Mouse (Mus musculus) liver, embryonic 13.5 days (tissue): ENCODE measurements around the gene Madd. TPM values are rescaled to one million over a fixed set of nuclear protein-coding genes. Genes with fewer than 3 reads are reported as not detected.

Experiments
- ATAC-seq: fragments of 200-750 bp; cut with Nextera tagmentation; 2 replicates; pipeline ENCODE4 v1.8.0; 2017; ENCODE audit warnings: low read depth, mild to moderate bottlenecking, moderate number of reproducible peaks, moderate library complexity
- DNase-seq: peaks from one replicate; pipeline ENCODE4 v3.0.0; 2022
- H3K27ac ChIP-seq: fragments of 300-500 bp; sonication (generic); 2 replicates; pipeline ENCODE4 v1.5.1; 2015; ENCODE audit warnings: moderate library complexity, mild to moderate bottlenecking, inconsistent platforms
- H3K27me3 ChIP-seq: fragments of 300-500 bp; sonication (generic); 2 replicates; pipeline ENCODE4 v1.6.1; 2015; ENCODE audit warnings: mild to moderate bottlenecking, inconsistent platforms
- H3K36me3 ChIP-seq: fragments of 300-500 bp; sonication (generic); 2 replicates; pipeline ENCODE4 v1.6.1; 2015; ENCODE audit warnings: mild to moderate bottlenecking, inconsistent platforms
- H3K4me1 ChIP-seq: fragments of 300-500 bp; sonication (generic); replicated peaks from 2 replicates; pipeline ENCODE4 v1.6.1; 2015; ENCODE audit warnings: inconsistent platforms
- H3K4me2 ChIP-seq: fragments of 300-500 bp; sonication (generic); 2 replicates; pipeline ENCODE4 v1.6.1; 2015; ENCODE audit warnings: inconsistent platforms, mild to moderate bottlenecking, moderate library complexity
- H3K4me3 ChIP-seq: fragments of 300-500 bp; sonication (generic); replicated peaks from 2 replicates; pipeline ENCODE4 v1.5.1; 2015; ENCODE audit warnings: mild to moderate bottlenecking, inconsistent platforms
- H3K9ac ChIP-seq: fragments of 300-500 bp; sonication (generic); 2 replicates; pipeline ENCODE4 v1.6.1; 2015; ENCODE audit warnings: mild to moderate bottlenecking, inconsistent platforms
- H3K9me3 ChIP-seq: fragments of 300-500 bp; sonication (generic); replicated peaks from 2 replicates; pipeline ENCODE4 v1.6.1; 2016; ENCODE audit warnings: inconsistent platforms
- WGBS: fragments of 180-500 bp; shearing (Covaris S2); methylation state at CpG from one replicate; pipeline ENCODE4 v1.1.7; 2015; ENCODE audit not compliant: insufficient replicate concordance; 5-methylcytosine and 5-hydroxymethylcytosine counted together
- polyA plus RNA-seq: library from polyadenylated mRNA; unstranded; fragments of >200 nt; fragmentation: Nextera tagmentation; extraction: Ambion mirVana; gene quantifications from 2 replicates; pipeline ENCODE4 v1.2.1, GENCODE M21; 2015

Madd gene
- 7.4 and 8.4 TPM in 2 replicates for polyA plus RNA-seq

DNA sequence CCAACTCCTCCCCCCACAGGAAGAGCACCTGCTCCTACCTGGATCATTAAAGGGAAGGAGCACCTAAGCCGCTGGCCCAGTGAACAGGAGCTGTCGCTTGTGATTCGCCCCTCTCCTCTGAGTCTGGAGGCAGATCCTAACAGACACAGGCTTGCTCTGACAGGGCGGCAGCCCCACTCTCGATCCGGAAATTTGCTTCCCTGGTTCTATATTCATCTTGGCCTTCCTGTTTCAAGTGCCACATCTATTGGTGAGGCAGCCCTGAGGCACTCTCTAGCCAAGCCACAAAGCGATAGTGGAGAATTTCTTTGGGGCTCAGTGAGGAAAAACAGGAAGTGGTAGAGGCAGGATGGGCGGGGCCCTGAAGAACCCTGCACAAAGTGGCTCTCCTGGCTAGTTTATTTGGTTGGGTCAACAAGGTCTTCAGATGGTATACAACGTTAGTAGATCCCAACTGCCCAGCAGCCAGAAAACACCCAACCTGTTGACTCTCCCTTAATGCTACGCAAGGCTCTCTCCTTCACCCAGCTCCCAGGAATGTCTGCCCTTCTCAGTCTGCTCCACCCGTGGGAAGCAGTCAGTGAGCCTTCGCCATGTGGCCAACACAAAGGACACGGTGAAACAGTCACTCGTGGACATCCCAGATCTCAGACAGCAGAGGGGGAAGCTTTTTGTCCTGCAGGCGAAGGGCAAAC, at the start of gene Madd:
TSS of gene Madd (minus strand) at position 127 of the 695 bp plus-strand sequence.
- peaks cover 23% of the 10 kb centered on the region for H3K4me1 ChIP-seq
- DNase-seq (peak; percentile 56), ATAC-seq (peak; percentile 32)
- H3K36me3 ChIP-seq: no peaks in the 10 kb centered on the region
- peak within 1 kb of the TSS; percentile 94 for H3K4me3 ChIP-seq
- peak within 1 kb of the TSS; percentile 85 for H3K27ac ChIP-seq
- 24% methylated on average over 15 of the region's 15 CpGs for WGBS
- peak within 1 kb of the TSS; percentile 100 for H3K4me2 ChIP-seq
- H3K9ac ChIP-seq: peak within 1 kb of the TSS; percentile 87
- H3K27me3 ChIP-seq: no peaks in the 10 kb centered on the region
- no peaks in the 10 kb centered on the region for H3K9me3 ChIP-seq

DNA sequence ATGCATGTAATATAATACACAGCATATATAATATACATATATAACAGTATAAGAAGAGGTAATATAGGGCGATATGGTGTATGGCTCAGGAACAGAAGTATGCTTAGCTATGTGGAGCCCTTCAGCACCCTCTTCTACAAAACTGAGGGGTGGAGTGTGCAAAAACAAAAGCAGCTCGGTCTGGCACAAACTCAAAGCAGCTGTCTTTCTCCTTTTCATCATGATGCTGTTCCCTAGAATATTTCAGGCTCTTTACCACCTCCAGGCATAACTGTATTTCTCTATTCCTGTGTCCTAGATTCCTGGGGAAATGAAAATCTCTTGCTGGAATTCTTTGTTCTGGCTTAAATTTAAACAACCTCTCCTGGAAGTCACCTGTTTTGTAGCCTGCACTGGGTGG, 46.1 kb upstream of the Madd start:
- peaks cover 9% of the 10 kb centered on the region; the same call in 1 of the 2 replicates for H3K36me3 ChIP-seq
- H3K4me3 ChIP-seq: no peak overlapping the region
- no peaks in the 10 kb centered on the region for H3K4me1 ChIP-seq
- H3K27ac ChIP-seq: no peak overlapping the region
- no peak for DNase-seq
- ATAC-seq: no peak
- H3K4me2 ChIP-seq: no peak overlapping the region
- WGBS: 67% methylated on average over 2 of the region's 2 CpGs
- H3K27me3 ChIP-seq: no peaks in the 10 kb centered on the region
- H3K9me3 ChIP-seq: no peaks in the 10 kb centered on the region
- no peak overlapping the region for H3K9ac ChIP-seq

DNA sequence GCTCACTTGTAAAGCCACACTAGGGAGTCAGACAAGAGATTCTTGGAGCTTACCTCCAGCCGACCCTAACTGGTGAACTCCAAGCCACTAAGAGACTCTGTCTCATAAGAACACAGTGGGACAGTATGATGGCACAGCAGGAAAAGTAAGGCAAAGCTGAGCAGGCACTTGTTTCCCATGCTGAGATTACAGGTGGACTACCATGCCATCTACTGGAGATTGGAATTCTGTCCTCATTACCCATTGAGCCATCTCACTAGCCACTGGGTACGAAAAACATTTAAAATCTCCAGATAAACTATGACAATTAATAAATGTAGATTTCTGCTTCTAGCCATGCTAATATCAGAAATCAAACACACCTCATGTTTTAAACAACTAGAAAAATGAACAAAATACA, 40.0 kb upstream of the Madd start:
- H3K36me3 ChIP-seq: no peaks in the 10 kb centered on the region
- no peak overlapping the region for H3K4me3 ChIP-seq
- H3K9ac ChIP-seq: no peak overlapping the region
- H3K27ac ChIP-seq: no peak overlapping the region
- no peaks in the 10 kb centered on the region for H3K9me3 ChIP-seq
- ATAC-seq (no peak), DNase-seq (no peak)
- no peaks in the 10 kb centered on the region for H3K4me1 ChIP-seq
- no peak overlapping the region for H3K4me2 ChIP-seq
- no peaks in the 10 kb centered on the region for H3K27me3 ChIP-seq
- 82% methylated on average over 2 of the region's 2 CpGs for WGBS

DNA sequence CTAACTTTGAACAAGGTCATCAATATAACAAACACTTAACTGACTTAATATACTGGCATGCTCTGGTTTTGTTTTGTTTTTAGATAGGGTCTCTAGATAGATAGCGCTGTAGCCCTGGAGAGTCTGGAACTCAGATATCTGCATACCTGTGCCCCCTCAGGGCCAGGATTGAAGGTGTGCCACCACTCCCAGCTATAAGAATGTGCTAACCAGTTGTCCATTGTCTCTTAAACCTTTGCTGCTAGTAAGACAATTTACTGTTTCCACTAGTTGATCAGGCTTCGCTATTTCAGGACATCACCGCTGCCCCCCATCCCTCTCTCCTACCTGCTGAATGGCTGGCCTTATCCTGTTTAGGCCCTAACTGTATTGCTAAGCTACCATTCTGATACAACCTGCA, 36.9 kb upstream of the Madd start:
- 93% methylated on average over 3 of the region's 3 CpGs for WGBS
- no peak for ATAC-seq

DNA sequence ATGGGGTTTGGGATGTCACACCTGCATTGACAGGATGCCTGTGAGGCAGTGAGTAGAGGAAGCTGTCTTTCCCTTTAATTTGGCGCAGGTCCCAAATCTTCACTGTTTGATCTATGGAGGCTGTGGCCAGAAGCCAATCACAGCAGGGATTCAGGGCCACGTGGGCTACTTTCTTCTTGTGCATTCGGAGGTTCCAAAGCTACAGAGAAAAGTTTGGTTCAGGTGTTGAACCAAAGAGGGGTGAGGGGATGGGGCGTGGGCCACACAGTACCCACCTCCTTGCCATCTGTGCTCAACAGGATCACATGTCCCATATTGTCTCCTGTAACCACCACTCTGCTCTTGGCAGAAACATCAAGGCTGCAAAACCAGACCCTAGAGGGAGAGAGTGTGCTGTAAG, 33.4 kb upstream of the Madd start:
- no peak for DNase-seq
- Histone ChIP-seq H3K4me1 (no peaks in the 10 kb centered on the region), H3K4me3 (no peak overlapping the region), H3K36me3 (peaks cover 10% of the 10 kb centered on the region), H3K27me3 (no peaks in the 10 kb centered on the region), H3K4me2 (no peak overlapping the region), H3K9ac (no peak overlapping the region), H3K27ac (no peak overlapping the region), H3K9me3 (no peaks in the 10 kb centered on the region)
- no peak for ATAC-seq
- 62% methylated on average over 4 of the region's 4 CpGs for whole genome bisulfite sequencing

More for the DNA sequence above, 36.9 kb upstream of the Madd start:
- Histone ChIP-seq H3K9me3 (no peaks in the 10 kb centered on the region), H3K4me1 (no peaks in the 10 kb centered on the region), H3K36me3 (no peaks in the 10 kb centered on the region), H3K4me2 (no peak overlapping the region), H3K9ac (no peak overlapping the region), H3K27ac (no peak overlapping the region), H3K4me3 (no peak overlapping the region), H3K27me3 (no peaks in the 10 kb centered on the region)
- no peak for DNase-seq

DNA sequence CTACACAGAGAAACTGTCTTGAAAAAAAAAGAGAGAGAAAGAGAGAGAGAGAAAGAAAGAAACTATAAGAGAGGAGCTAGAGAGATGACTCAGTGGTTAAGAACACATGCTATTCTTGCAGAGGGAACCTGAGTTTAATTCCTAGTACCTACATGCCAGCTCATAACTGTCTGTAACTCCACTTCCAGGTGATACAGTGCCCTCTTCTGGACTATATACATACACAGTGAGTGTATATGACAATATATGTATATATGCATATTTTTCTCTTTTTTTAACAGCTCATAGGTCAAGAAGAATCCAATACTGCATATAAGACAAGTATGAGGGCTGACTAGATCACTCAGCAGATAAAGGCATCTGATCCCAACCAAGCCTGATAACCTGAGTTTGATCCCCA, 29.7 kb upstream of the Madd start:
- Histone ChIP-seq H3K4me3 (no peak overlapping the region), H3K36me3 (peaks cover 45% of the 10 kb centered on the region), H3K4me2 (no peak overlapping the region), H3K4me1 (no peaks in the 10 kb centered on the region), H3K27ac (no peak overlapping the region), H3K27me3 (no peaks in the 10 kb centered on the region), H3K9ac (no peak overlapping the region), H3K9me3 (no peaks in the 10 kb centered on the region)
- DNase-seq (no peak), ATAC-seq (no peak)

DNA sequence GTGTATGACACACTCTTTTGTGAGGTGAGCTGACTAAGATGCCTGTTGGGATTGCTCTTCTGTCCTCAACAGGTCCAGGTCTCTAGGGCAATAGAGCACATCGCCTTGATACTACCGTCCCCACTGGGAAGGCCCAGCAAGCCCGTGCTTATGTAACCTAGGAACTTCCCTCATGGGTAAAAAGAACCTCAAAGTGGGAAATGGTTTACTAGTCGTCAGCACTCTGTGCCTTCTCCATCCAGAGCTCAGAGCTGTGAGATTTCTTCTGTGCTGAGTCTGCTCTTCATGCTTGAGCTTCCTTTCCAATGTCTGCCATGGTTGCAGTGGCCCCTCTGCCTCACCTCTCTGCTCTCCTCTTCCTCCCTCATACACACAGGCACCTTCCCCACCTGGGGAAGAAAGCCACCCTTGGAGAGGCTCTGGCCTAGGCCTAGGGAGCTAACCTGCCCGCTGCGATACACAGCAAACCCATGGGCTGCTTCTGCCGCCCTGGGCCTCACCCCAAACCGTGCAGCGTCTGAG, 22.7 kb upstream of the Madd start:
- ATAC-seq: no peak

DNA sequence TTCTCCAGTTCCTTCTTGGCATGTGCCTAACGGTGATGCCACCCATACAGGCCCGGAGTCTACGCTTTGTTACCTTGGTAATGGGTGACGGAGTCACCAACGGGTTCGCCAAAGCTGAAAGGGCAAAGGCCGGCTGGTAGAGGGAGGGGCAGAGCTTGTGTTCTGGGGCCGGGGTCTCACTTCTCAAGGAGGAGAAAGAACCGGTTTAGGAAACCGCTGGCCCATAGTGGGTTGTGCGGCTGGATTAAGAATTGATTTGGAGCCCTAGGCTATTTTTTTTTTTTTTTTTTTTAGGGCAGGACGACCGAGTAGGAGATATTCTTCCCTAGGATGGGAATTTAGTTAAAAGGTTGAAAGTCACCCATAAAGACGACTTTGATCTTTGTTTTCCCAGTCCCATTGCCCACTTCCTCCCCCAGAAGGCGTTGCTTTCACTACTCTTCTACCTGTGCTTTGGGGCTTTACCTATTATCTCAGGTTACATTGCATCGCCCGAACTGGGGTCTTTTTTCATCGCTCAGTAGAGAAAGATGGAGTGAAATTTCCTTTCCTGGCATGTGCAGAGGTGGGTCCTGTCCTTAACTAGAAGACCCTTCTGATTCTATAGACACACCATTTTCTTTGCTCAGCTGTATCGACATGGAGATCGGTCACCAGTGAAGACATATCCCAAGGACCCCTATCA, 19.5 kb upstream of the Madd start:
- Histone ChIP-seq H3K4me1 (peaks cover 25% of the 10 kb centered on the region), H3K9me3 (no peaks in the 10 kb centered on the region), H3K4me3 (peak overlapping the region; percentile 80), H3K27ac (peak overlapping the region; percentile 84), H3K36me3 (peaks cover 30% of the 10 kb centered on the region), H3K9ac (peak overlapping the region; percentile 84), H3K27me3 (no peaks in the 10 kb centered on the region), H3K4me2 (peak overlapping the region; percentile 78)
- ATAC-seq: no peak
- WGBS: 14% methylated on average over 20 of the region's 20 CpGs
- DNase-seq: no peak

More for the DNA sequence above, 22.7 kb upstream of the Madd start:
- H3K4me1 ChIP-seq: peaks cover 25% of the 10 kb centered on the region
- H3K4me3 ChIP-seq: no peak overlapping the region
- H3K27me3 ChIP-seq: no peaks in the 10 kb centered on the region
- H3K4me2 ChIP-seq: no peak overlapping the region
- H3K9ac ChIP-seq: no peak overlapping the region
- WGBS: 70% methylated on average over 9 of the region's 9 CpGs
- DNase-seq: no peak
- peaks cover 59% of the 10 kb centered on the region for H3K36me3 ChIP-seq
- H3K9me3 ChIP-seq: no peaks in the 10 kb centered on the region
- peak overlapping the region; percentile 40; the same call in 1 of the 2 replicates for H3K27ac ChIP-seq

DNA sequence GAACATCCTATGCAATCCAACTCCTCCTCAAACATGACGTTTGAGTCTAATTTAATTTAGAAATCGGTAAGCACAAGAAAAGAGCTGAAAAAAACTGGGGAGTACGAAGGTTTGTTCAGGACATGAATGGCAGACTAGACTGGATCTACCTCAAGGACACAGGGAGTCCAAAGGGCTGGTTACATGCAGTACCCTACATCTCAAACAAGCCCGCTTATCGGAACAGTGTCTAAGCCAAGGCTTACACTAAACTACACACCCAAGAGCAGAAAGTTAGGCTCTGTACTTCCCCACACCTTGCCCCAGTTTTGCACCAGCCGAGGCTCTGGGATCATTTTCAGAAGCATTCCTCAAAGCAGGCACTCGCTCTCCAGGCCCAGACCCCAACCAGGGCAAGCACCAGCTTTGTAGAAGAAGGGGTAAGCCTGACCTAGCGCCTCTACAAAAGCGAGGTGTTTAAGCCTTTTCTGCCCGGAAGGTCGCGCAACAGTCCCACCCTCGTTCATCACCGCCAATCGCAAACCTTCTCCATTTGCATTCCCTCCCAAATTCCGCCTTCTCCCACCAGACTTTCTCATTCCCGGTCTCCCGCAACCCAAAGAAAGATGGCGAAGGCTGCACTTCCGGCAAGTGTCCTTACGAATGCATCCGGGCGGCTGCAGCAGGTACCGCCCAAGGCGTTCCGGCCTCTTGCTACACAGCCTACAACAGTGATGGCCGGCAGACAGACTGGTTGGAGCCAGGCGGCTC, 18.8 kb upstream of the Madd start, which contains the start of the genes Nr1h3 and Acp2:
TSS of gene Nr1h3 (minus strand) at position 613 of the 750 bp plus-strand sequence.
TSS of gene Acp2 (plus strand) at position 664 of the 750 bp plus-strand sequence.
- Histone ChIP-seq H3K27ac (peak within 1 kb of the TSS; percentile 84), H3K9me3 (no peaks in the 10 kb centered on the region), H3K36me3 (peaks cover 23% of the 10 kb centered on the region), H3K4me2 (peak within 1 kb of the TSS; percentile 78), H3K4me1 (peaks cover 25% of the 10 kb centered on the region), H3K9ac (peak within 1 kb of the TSS; percentile 84), H3K27me3 (0 out of 2 replicates have a peak, but pooled peaks cover 6% of the 10 kb centered on the region), H3K4me3 (peak within 1 kb of the TSS; percentile 80)
- 2% methylated on average over 28 of the region's 28 CpGs for WGBS
- ATAC-seq: peak; percentile 91
- peak; percentile 87 for DNase-seq

DNA sequence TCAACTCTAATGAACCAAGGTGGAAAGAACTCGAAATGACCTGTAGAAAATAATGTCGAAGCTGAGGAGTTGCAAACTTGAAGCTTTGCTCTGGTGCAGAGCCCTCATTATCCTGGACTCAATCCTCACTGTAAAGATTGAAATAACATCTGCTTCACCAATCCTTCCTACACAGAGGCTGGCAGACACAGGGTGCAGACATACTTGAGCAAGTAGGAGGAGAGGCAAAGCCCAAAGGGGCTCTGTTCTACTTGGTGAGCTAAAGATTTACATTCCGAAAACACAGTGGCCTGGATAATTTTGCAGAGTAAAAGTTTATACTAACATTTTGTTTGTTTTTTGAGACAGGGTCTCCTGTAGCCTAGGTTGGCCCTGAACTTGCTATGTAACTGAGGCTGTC, 15.3 kb upstream of the Madd start:
- peaks cover 17% of the 10 kb centered on the region for H3K27me3 ChIP-seq
- 74% methylated on average over 3 of the region's 3 CpGs for WGBS
- DNase-seq (no peak), ATAC-seq (no peak)
- H3K36me3 ChIP-seq: no peaks in the 10 kb centered on the region
- H3K4me1 ChIP-seq: peaks cover 39% of the 10 kb centered on the region
- no peaks in the 10 kb centered on the region for H3K9me3 ChIP-seq
- H3K9ac ChIP-seq: no peak overlapping the region
- no peak overlapping the region for H3K4me2 ChIP-seq
- H3K27ac ChIP-seq: no peak overlapping the region
- H3K4me3 ChIP-seq: no peak overlapping the region

DNA sequence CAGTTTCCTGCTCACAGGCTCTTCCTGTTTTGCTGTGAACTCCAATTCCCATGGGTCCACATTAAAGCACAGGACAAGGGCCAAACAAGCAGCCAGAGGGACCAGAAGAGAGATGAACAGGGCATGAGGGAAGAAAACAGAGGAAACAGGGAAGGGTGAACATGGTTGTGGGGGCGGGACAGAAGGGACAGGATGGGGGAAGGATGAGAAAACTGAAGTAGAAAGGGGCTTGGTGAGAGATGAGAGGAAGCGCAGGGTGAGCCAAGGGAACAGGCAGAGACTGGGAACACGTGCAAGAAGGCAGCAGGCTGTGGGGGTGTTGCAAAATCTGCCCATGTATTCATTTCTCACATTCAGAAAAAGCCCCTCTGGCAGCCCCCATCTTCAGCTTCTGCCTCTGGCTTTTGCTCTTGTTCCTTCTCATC, 13.0 kb upstream of the Madd start:
- ATAC-seq: no peak
- H3K9ac ChIP-seq: no peak overlapping the region

More for the DNA sequence above, 13.0 kb upstream of the Madd start:
- no peak for DNase-seq
- peaks cover 24% of the 10 kb centered on the region for H3K4me1 ChIP-seq
- WGBS: 20% methylated on average over 3 of the region's 3 CpGs
- H3K27me3 ChIP-seq: peaks cover 20% of the 10 kb centered on the region
- no peaks in the 10 kb centered on the region for H3K9me3 ChIP-seq
- H3K36me3 ChIP-seq: no peaks in the 10 kb centered on the region
- H3K4me3 ChIP-seq: no peak overlapping the region
- no peak overlapping the region for H3K27ac ChIP-seq
- no peak overlapping the region for H3K4me2 ChIP-seq
